Mouse (Mus musculus) MEL (cell line): ENCODE measurements at regions not wholly inside any gene's neighbourhood (a gene's known extent, or its start where the extent isn't known, plus 50 kb on each side); places are given as distances from the start of the nearest gene placed in this dataset.

Source experiments
- DNase-seq: peaks from one replicate; pipeline ENCODE4 v3.0.0; 2011; ENCODE audit warnings: low read depth, low spot score
- H3K27ac ChIP-seq: 2 replicates; pipeline ENCODE4 v1.5.1; 2012; ENCODE audit warnings: low read depth, mild to moderate bottlenecking, control low read depth, low read length, moderate library complexity; ENCODE audit not compliant: control insufficient read depth
- H3K27me3 ChIP-seq, 2 experiments: fragments of 150-350 bp in 1 of 2; sonication (generic) in 1 of 2; 2 replicates each; pipeline ENCODE4 v1.6.1; 2012; ENCODE audit warnings: low read length in 2 of 2, mild to moderate bottlenecking in 2 of 2, improper control_type of control experiment in 1 of 2, moderate library complexity in 1 of 2; ENCODE audit not compliant: insufficient read depth in 2 of 2, control insufficient read depth in 1 of 2
- H3K36me3 ChIP-seq, 2 experiments: 2 replicates each; pipeline ENCODE4 v1.6.1; 2012 to 2014; ENCODE audit warnings: low read length in 2 of 2, improper control_type of control experiment in 1 of 2, inconsistent platforms in 1 of 2, mild to moderate bottlenecking in 1 of 2; ENCODE audit not compliant: insufficient read depth in 2 of 2, control insufficient read depth in 1 of 2
- H3K4me1 ChIP-seq, 2 experiments: fragments of 150-350 bp in 1 of 2; sonication (generic) in 1 of 2; 2 replicates each; pipeline ENCODE4 v1.6.1; 2012; ENCODE audit warnings: low read length in 2 of 2, improper control_type of control experiment in 1 of 2, mild to moderate bottlenecking in 1 of 2; ENCODE audit not compliant: insufficient read depth in 2 of 2, control insufficient read depth in 1 of 2
- H3K4me3 ChIP-seq, 2 experiments: fragments of 150-350 bp in 1 of 2; sonication (generic) in 1 of 2; 2 replicates each; pipeline ENCODE4 v1.5.1; 2012; ENCODE audit warnings: low read depth in 2 of 2, low read length in 2 of 2, mild to moderate bottlenecking in 2 of 2, moderate library complexity in 2 of 2, control low read depth in 1 of 2, improper control_type of control experiment in 1 of 2; ENCODE audit not compliant: control insufficient read depth in 1 of 2, insufficient read depth in 1 of 2
- H3K79me2 ChIP-seq: 2 replicates; pipeline ENCODE4 v1.6.1; 2012; ENCODE audit warnings: mild to moderate bottlenecking, low read length, moderate library complexity; ENCODE audit not compliant: control insufficient read depth, poor library complexity, insufficient read depth
- H3K9ac ChIP-seq: 2 replicates; pipeline ENCODE4 v1.6.1; 2012; ENCODE audit warnings: low read depth, mild to moderate bottlenecking, control low read depth, low read length, moderate library complexity; ENCODE audit not compliant: control insufficient read depth, poor library complexity, severe bottlenecking
- H3K9me3 ChIP-seq: fragments of 150-350 bp; sonication (generic); replicated peaks from 2 replicates; pipeline ENCODE4 v1.6.1; 2012; ENCODE audit warnings: mild to moderate bottlenecking, low read length, improper control_type of control experiment, moderate library complexity; ENCODE audit not compliant: insufficient read depth
- BHLHE40 ChIP-seq: IDR thresholded peaks from 2 replicates; pipeline ENCODE4 v1.6.1; 2012; ENCODE audit warnings: low read depth, mild to moderate bottlenecking, inconsistent platforms, low read length, improper control_type of control experiment, borderline replicate concordance
- CHD1 ChIP-seq: IDR thresholded peaks from 2 replicates; pipeline ENCODE4 v1.6.1; 2012; ENCODE audit warnings: low read depth, mild to moderate bottlenecking, inconsistent platforms, low read length, improper control_type of control experiment
- CTCF ChIP-seq, 3 experiments: IDR thresholded peaks in 2 of 3; conservative IDR thresholded peaks in 1 of 3; 2 replicates each; pipeline ENCODE4 v1.5.1; 2011 to 2012; ENCODE audit warnings: low read length in 3 of 3, low read depth in 2 of 3, mild to moderate bottlenecking in 2 of 3, improper control_type of control experiment in 1 of 3, inconsistent platforms in 1 of 3, mixed read lengths in 1 of 3, moderate library complexity in 1 of 3; ENCODE audit not compliant: control insufficient read depth in 1 of 3, insufficient read depth in 1 of 3, poor library complexity in 1 of 3, severe bottlenecking in 1 of 3
- E2F4 ChIP-seq: IDR thresholded peaks from 2 replicates; pipeline ENCODE4 v1.6.1; 2011; ENCODE audit warnings: low read depth, low read length, improper control_type of control experiment, borderline replicate concordance
- ELF1 ChIP-seq: IDR thresholded peaks from 2 replicates; pipeline ENCODE4 v1.6.1; 2014; ENCODE audit warnings: low read depth, mild to moderate bottlenecking, inconsistent platforms, low read length, improper control_type of control experiment, moderate library complexity
- EP300 ChIP-seq, 2 experiments: IDR thresholded peaks; 2 replicates each; pipeline ENCODE4 v1.6.1; 2011; ENCODE audit warnings: improper control_type of control experiment in 2 of 2, low read length in 2 of 2, low read depth in 1 of 2, mild to moderate bottlenecking in 1 of 2
- ETS1 ChIP-seq: IDR thresholded peaks from 2 replicates; pipeline ENCODE4 v1.6.1; 2012; ENCODE audit warnings: low read depth, mild to moderate bottlenecking, inconsistent platforms, low read length, improper control_type of control experiment, moderate library complexity
- GABPA ChIP-seq: IDR thresholded peaks from 2 replicates; pipeline ENCODE4 v1.6.1; 2012; ENCODE audit warnings: low read depth, mild to moderate bottlenecking, inconsistent platforms, low read length, improper control_type of control experiment, moderate library complexity
- GATA1 ChIP-seq: IDR thresholded peaks from 2 replicates; pipeline ENCODE4 v1.6.1; 2011; ENCODE audit warnings: low read depth, low read length, improper control_type of control experiment
- JUND ChIP-seq: IDR thresholded peaks from 2 replicates; pipeline ENCODE4 v1.6.1; 2011; ENCODE audit warnings: low read depth, mild to moderate bottlenecking, improper control_type of control experiment, low read length
- MYB ChIP-seq: IDR thresholded peaks from 2 replicates; pipeline ENCODE4 v1.6.1; 2011; ENCODE audit warnings: mild to moderate bottlenecking, low read depth, low read length, improper control_type of control experiment
- NELFE ChIP-seq: IDR thresholded peaks from 2 replicates; pipeline ENCODE4 v1.6.1; 2011; ENCODE audit warnings: low read depth, low read length, improper control_type of control experiment
- NRF1 ChIP-seq: IDR thresholded peaks from 2 replicates; pipeline ENCODE4 v1.6.1; 2014; ENCODE audit warnings: low read depth, mild to moderate bottlenecking, inconsistent platforms, low read length, improper control_type of control experiment, moderate library complexity; ENCODE audit not compliant: poor library complexity, insufficient read depth, severe bottlenecking
- POLR2A ChIP-seq, 2 experiments: IDR thresholded peaks; 2 replicates each; pipeline ENCODE4 v1.6.1; 2011 to 2012; ENCODE audit warnings: low read length in 2 of 2, mild to moderate bottlenecking in 2 of 2, control low read depth in 1 of 2, improper control_type of control experiment in 1 of 2, low read depth in 1 of 2, moderate library complexity in 1 of 2; ENCODE audit not compliant: control insufficient read depth in 1 of 2, insufficient read depth in 1 of 2, poor library complexity in 1 of 2
- POLR2AphosphoS5 ChIP-seq: IDR thresholded peaks from 2 replicates; pipeline ENCODE4 v1.6.1; 2012; ENCODE audit warnings: low read depth, borderline replicate concordance, mild to moderate bottlenecking, inconsistent platforms, low read length, moderate library complexity, mixed read lengths
- RAD21 ChIP-seq: IDR thresholded peaks from 2 replicates; pipeline ENCODE4 v1.6.1; 2011; ENCODE audit warnings: mild to moderate bottlenecking, low read depth, low read length, improper control_type of control experiment
- SIN3A ChIP-seq: IDR thresholded peaks from 2 replicates; pipeline ENCODE4 v1.6.1; 2012; ENCODE audit warnings: low read length, improper control_type of control experiment, inconsistent platforms
- SMC3 ChIP-seq: IDR thresholded peaks from 2 replicates; pipeline ENCODE4 v1.6.1; 2011; ENCODE audit warnings: low read depth, low read length, improper control_type of control experiment
- TAL1 ChIP-seq: IDR thresholded peaks from 2 replicates; pipeline ENCODE4 v1.6.1; 2012; ENCODE audit warnings: mild to moderate bottlenecking, inconsistent platforms, low read length, moderate library complexity, mixed read lengths
- TBP ChIP-seq: IDR thresholded peaks from 2 replicates; pipeline ENCODE4 v1.8.0; 2011; ENCODE audit warnings: low read depth, low read length, improper control_type of control experiment
- TCF12 ChIP-seq: IDR thresholded peaks from 2 replicates; pipeline ENCODE4 v1.6.1; 2014; ENCODE audit warnings: low read depth, mild to moderate bottlenecking, inconsistent platforms, low read length, improper control_type of control experiment, moderate library complexity
- ZC3H11A ChIP-seq: IDR thresholded peaks from 2 replicates; pipeline ENCODE4 v1.6.1; 2012; ENCODE audit warnings: low read depth, mild to moderate bottlenecking, inconsistent platforms, low read length, improper control_type of control experiment
- ZNF384 ChIP-seq: IDR thresholded peaks from 2 replicates; pipeline ENCODE4 v1.6.1; 2012; ENCODE audit warnings: low read depth, mild to moderate bottlenecking, inconsistent platforms, low read length, improper control_type of control experiment

DNA sequence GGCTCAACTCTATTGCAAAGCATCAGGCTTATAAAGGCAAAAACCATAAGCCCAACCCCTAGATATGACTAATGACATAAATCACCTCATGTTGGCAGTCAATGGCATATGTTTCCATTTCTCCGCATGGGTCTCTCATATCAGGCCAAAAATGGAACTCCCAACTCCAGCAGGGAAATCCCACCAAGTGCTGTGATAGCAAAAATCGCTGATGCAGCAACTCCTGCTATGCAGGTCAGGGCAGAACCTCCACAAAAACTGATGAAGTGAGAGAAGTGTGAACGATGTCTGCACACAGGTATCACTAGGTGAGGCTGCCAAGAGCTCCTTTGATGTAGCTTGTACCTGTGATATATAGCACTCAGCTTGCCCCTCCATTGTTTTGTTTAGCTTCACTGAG is 64.3 kb upstream of the Eci2 start:
- Histone ChIP-seq H3K4me1 (no peaks in the 10 kb centered on the region), H3K79me2 (no peaks in the 10 kb centered on the region), H3K27ac (no peak overlapping the region), H3K9me3 (no peaks in the 10 kb centered on the region), H3K9ac (no peak overlapping the region), H3K4me3 (no peak overlapping the region), H3K27me3 (0 out of 4 replicates have a peak, but pooled peaks cover 0 to 1% of the 10 kb centered on the region in 2 experiments), H3K36me3 (no peaks in the 10 kb centered on the region)
- no peak for DNase-seq
- TF ChIP-seq NRF1 (no peak), ELF1 (no peak)

DNA sequence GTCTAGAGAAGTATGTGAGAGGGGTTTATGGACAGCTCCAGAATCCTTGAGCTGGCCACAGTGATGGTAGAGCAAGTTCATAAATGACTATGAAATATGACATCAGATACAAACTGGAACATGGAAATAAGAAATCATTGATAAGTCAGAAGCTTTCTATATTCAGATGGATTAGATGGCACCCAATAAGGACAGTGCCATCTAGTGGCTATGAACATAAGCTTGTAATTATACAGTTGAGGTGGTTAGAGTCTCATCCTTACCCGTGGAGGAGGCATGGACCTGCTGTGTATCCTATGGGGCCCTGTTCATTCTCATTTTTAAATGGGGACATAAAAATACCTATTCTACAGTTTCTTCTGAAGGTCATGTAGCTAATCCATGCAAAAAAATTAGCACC is 92.9 kb upstream of the Eci2 start:
- DNase-seq = peak; percentile 37
- Histone ChIP-seq H3K27ac (no peak overlapping the region), H3K36me3 (no peaks in the 10 kb centered on the region), H3K27me3 (no peaks in the 10 kb centered on the region; a peak in 1 of 4 replicates), H3K4me3 (no peak overlapping the region), H3K9me3 (no peaks in the 10 kb centered on the region), H3K79me2 (no peaks in the 10 kb centered on the region), H3K4me1 (no peaks in the 10 kb centered on the region), H3K9ac (no peak overlapping the region)
- TF ChIP-seq ZC3H11A = peak; percentile 35; the same call in 1 of the 2 replicates
- no peak for TF ChIP-seq SIN3A
- peak; percentile 16 to 64 (median 55); a peak in 4 of 6 replicates for TF ChIP-seq CTCF (IDR thresholded peaks at IDR 0.05 in 2 of 3, conservative IDR thresholded peaks at IDR 0.05 in 1 of 3; ENCODE audit: control insufficient read depth in 1 of 3, insufficient read depth in 1 of 3, low read depth in 2 of 3, low read length in 3 of 3, poor library complexity in 1 of 3, severe bottlenecking in 1 of 3)
- no peak for TF ChIP-seq TAL1
- peak; percentile 50 for TF ChIP-seq RAD21
- TF ChIP-seq SMC3 = peak; percentile 69

DNA sequence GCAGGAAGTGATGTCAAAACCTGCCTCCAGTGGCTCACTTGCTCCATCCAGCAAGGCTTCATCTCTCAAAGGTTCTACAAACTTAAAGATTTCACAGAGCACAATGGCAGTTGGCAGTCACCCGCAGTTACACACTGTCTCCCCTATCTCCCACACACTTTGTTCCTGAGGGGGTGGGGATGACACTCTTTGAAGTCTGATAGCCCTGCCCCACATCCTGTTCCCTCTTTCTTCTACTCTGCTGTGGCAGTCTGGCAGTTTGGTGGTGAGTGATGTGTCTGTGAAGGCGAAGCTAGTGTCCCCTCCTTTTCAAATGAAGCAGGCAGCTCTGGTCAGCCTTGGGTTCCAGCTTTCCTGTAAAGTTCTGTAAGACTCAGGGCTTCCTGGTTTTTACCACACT is 102.6 kb upstream of the Eci2 start:
- Histone ChIP-seq H3K36me3 (peaks cover 0 to 13% of the 10 kb centered on the region in 2 experiments; a peak in 2 of 4 replicates), H3K27me3 (no peaks in the 10 kb centered on the region), H3K27ac (peak overlapping the region; percentile 40; the same call in 1 of the 2 replicates), H3K9me3 (no peaks in the 10 kb centered on the region), H3K9ac (peak overlapping the region; percentile 21; the same call in 1 of the 2 replicates), H3K4me3 (no peak overlapping the region), H3K79me2 (no peaks in the 10 kb centered on the region), H3K4me1 (peaks cover 8 to 26% of the 10 kb centered on the region in 2 experiments; a peak in 3 of 4 replicates)
- TF ChIP-seq TBP = 0 out of 2 replicates have a peak, but pooled peaks have one; percentile 30
- TF ChIP-seq CHD1 = no peak
- no peak for TF ChIP-seq RAD21
- no peak for TF ChIP-seq POLR2AphosphoS5
- TF ChIP-seq ETS1 = peak; percentile 52
- TF ChIP-seq TAL1 = peak; percentile 35; the same call in 1 of the 2 replicates
- TF ChIP-seq ELF1 = no peak
- TF ChIP-seq EP300 (IDR thresholded peaks at IDR 0.05; ENCODE audit: low read depth in 1 of 2, low read length in 2 of 2) = peak; percentile 87 to 94
- TF ChIP-seq POLR2A (IDR thresholded peaks at IDR 0.05; ENCODE audit: control insufficient read depth in 1 of 2, insufficient read depth in 1 of 2, low read depth in 1 of 2, low read length in 2 of 2, poor library complexity in 1 of 2) = peak in 1 of 2 experiments; percentile 53; a peak in 2 of 4 replicates
- TF ChIP-seq NELFE = 0 out of 2 replicates have a peak, but pooled peaks have one; percentile 14
- TF ChIP-seq GABPA = no peak
- TF ChIP-seq JUND = no peak
- no peak for TF ChIP-seq E2F4
- no peak for TF ChIP-seq ZNF384
- TF ChIP-seq GATA1 = peak; percentile 82
- no peak for TF ChIP-seq BHLHE40
- peak; percentile 77 for TF ChIP-seq TCF12
- peak; percentile 87 for TF ChIP-seq MYB
- DNase-seq = peak; percentile 88
